Mouse (Mus musculus) forebrain, postnatal 0 days (tissue): ENCODE results near the gene Inpp5f. TPM values are rescaled to one million over a fixed set of nuclear protein-coding genes. Genes with fewer than 3 reads are reported as not detected.

ENCODE experiments used
- ATAC-seq: fragments of 200-750 bp; cut with Nextera tagmentation; 2 replicates; pipeline ENCODE4 v1.8.0; 2017; ENCODE audit warnings: mild to moderate bottlenecking, moderate library complexity
- DNase-seq: peaks from one replicate; pipeline ENCODE4 v3.0.0-alpha.2; 2015
- H3K27ac ChIP-seq: fragments of 300-500 bp; sonication (generic); 2 replicates; pipeline ENCODE4 v1.5.1; 2014; ENCODE audit warnings: low read depth, mild to moderate bottlenecking, antibody characterized with exemption, low read length, moderate library complexity, mixed read lengths
- H3K27me3 ChIP-seq: fragments of 300-500 bp; sonication (generic); 2 replicates; pipeline ENCODE4 v1.6.1; 2014; ENCODE audit warnings: mild to moderate bottlenecking, low read length, mixed read lengths; ENCODE audit not compliant: insufficient read depth
- H3K36me3 ChIP-seq: fragments of 300-500 bp; sonication (generic); 2 replicates; pipeline ENCODE4 v1.6.1; 2014; ENCODE audit warnings: mild to moderate bottlenecking, moderate library complexity; ENCODE audit not compliant: insufficient read depth
- H3K4me1 ChIP-seq: fragments of 300-500 bp; sonication (generic); 2 replicates; pipeline ENCODE4 v1.6.1; 2014; ENCODE audit warnings: antibody characterized with exemption; ENCODE audit not compliant: insufficient read depth
- H3K4me2 ChIP-seq: fragments of 300-500 bp; sonication (generic); 2 replicates; pipeline ENCODE4 v1.6.1; 2014; ENCODE audit warnings: low read depth, mild to moderate bottlenecking, moderate library complexity
- H3K4me3 ChIP-seq: fragments of 300-500 bp; sonication (generic); 2 replicates; pipeline ENCODE4 v1.5.1; 2014; ENCODE audit warnings: low read depth, low read length, mixed read lengths
- H3K9ac ChIP-seq: fragments of 300-500 bp; sonication (generic); 2 replicates; pipeline ENCODE4 v1.6.1; 2014; ENCODE audit warnings: mild to moderate bottlenecking
- H3K9me3 ChIP-seq: fragments of 300-500 bp; sonication (generic); 2 replicates; pipeline ENCODE4 v1.6.1; 2016; ENCODE audit warnings: low read length
- CTCF ChIP-seq: sonication (generic); IDR thresholded peaks from 2 replicates; pipeline ENCODE4 v1.5.1; 2016; ENCODE audit warnings: antibody characterized with exemption, control low read depth, low read depth
- WGBS: fragments of 180-500 bp; shearing (Covaris S2); extraction: QIAGEN DNeasy Blood & Tissue Kit; methylation state at CpG from one replicate; pipeline ENCODE4 v1.1.7; 2014; 5-methylcytosine and 5-hydroxymethylcytosine counted together
- polyA plus RNA-seq: library from polyadenylated mRNA; unstranded; fragments of >200 nt; fragmentation: Nextera tagmentation; extraction: Ambion mirVana; gene quantifications from 2 replicates; pipeline ENCODE4 v1.2.1, GENCODE M21; 2015
- total RNA-seq: library from RNA; depleted of rRNA; stranded (reverse); fragments of >200 nt; gene quantifications from 2 replicates; pipeline ENCODE4 v1.2.3, GENCODE M21; 2014; rRNA removed

Gene Inpp5f
- total and polyA plus RNA-seq, 2 experiments from 2014 or later = 361 to 420 TPM

- H3K27ac ChIP-seq = peak within 1 kb of the TSS; percentile 84
- peaks cover 10% of the 10 kb centered on the region for H3K4me1 ChIP-seq
- no peaks in the 10 kb centered on the region for H3K9me3 ChIP-seq
- peak; percentile 90 for ATAC-seq
- under 1% methylated on average over 55 of the region's 55 CpGs for WGBS
- H3K27me3 ChIP-seq = no peaks in the 10 kb centered on the region
- H3K4me3 ChIP-seq = peak within 1 kb of the TSS; percentile 97
- peak within 1 kb of the TSS; percentile 95 for H3K9ac ChIP-seq
- peak; percentile 98 for DNase-seq
- no peak for TF ChIP-seq CTCF
- H3K36me3 ChIP-seq = no peaks in the 10 kb centered on the region
- peak within 1 kb of the TSS; percentile 88 for H3K4me2 ChIP-seq
These were observed 133.8 kb downstream of the Inpp5f start, which contains the start of gene Sec23ip for GRCm38 (mm10) chr7:128744684-128745485. Gene Sec23ip, plus strand, starts transcription at chr7:128744943.

Other genes with a start within 250 kb of the Inpp5f start
- 53.2 and 54.5 TPM in 2 replicates for gene Rgs10, start 192.6 kb upstream of the Inpp5f start, total RNA-seq
- gene Rgs10, start 192.6 kb upstream of the Inpp5f start, polyA plus RNA-seq = 51.7 and 64.2 TPM in 2 replicates
- 60.9 and 76.7 TPM in 2 replicates for gene Tial1, start 149.6 kb upstream of the Inpp5f start, total RNA-seq
- 17.3 and 22.5 TPM in 2 replicates for gene Tial1, start 149.6 kb upstream of the Inpp5f start, polyA plus RNA-seq
- 2.2 and 4.1 TPM in 2 replicates for gene Bag3, start 87.7 kb upstream of the Inpp5f start, total RNA-seq
- 3.0 and 3.8 TPM in 2 replicates for gene Bag3, start 87.7 kb upstream of the Inpp5f start, polyA plus RNA-seq
- 34.6 and 43.3 TPM in 2 replicates for gene Mcmbp, start 129.2 kb downstream of the Inpp5f start, total RNA-seq
- gene Mcmbp, start 129.2 kb downstream of the Inpp5f start, polyA plus RNA-seq = 32.4 and 42.0 TPM in 2 replicates
- 18.3 and 22.0 TPM in 2 replicates for gene Sec23ip, start 133.6 kb downstream of the Inpp5f start, total RNA-seq
- gene Sec23ip, start 133.6 kb downstream of the Inpp5f start, polyA plus RNA-seq = 16.6 and 23.8 TPM in 2 replicates